Mouse (Mus musculus): Measurements from ENCODE around the gene Nuf2. TPM values are rescaled to one million over a fixed set of nuclear protein-coding genes. Genes with fewer than 3 reads are reported as not detected.

Nuf2 gene
- polyA plus RNA-seq, 1 experiment from 2014 or later = 60.7 TPM

Other genes starting within 250 kb of the Nuf2 start
- gene Rgs5, start 124.0 kb upstream of the Nuf2 start, polyA plus RNA-seq (2014; fragmentation: Nextera tagmentation; extraction: Ambion mirVana) = 4.8 and 5.4 TPM in 2 replicates
- 0.95 and 1.4 TPM in 2 replicates for gene Rgs4, start 216.2 kb upstream of the Nuf2 start, polyA plus RNA-seq (2014; fragmentation: Nextera tagmentation; extraction: Ambion mirVana)